Mouse (Mus musculus): Measurements from ENCODE around the gene Wsb1. TPM values are rescaled to one million over a fixed set of nuclear protein-coding genes. Genes with fewer than 3 reads are reported as not detected.
A peak's percentile ranks its signal among the peaks of the same experiment; 100 is the strongest.

Gene Wsb1
- total and polyA plus RNA-seq, 3 experiments, result 84.1 to 129 (median 104) TPM

DNA sequence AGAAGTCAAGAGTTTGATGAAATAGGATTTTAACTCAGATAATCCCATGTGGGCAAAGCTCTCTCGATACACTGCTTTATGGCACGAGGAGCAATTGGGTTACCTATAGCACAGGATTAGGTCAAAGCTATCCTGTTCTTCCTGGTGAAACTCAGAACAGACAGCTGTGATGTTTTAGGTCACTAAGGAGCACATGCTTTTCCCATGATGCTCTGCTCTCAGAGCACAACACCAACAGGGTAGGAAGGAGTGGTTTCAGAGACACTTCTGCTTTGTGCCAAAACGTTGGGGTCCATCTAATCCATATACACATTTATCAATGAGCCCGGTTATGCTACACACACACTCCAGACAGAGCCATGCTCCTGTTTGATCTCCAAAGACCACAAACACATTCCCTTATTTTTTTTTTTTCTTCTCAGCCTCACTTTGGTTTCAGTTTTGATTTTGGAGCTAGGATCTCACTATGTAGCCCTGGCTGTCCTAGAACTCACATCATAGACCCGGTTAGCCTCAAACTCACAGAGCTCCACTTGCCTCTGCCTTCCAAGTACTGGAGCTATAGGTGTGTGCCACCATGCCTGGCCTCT is 44.5 kb downstream of the Wsb1 start:
- in situ Hi-C loops (cut with MboI; ENCODE audit: low pct_ligation_motif_present, low pct_unique_long_range_greater_than_20kb, low sequenced_read_pairs) (loop anchor here (5.0 to 25.0 kb wide), 4 partner anchors 178 to 648 kb away; partner anchors contain the start of gene Tmem97), dilution Hi-C loops (cut with MboI; ENCODE audit: extremely low pct_ligation_motif_present, extremely low pct_unique_long_range_greater_than_20kb, low sequenced_read_pairs) (no loop called here)
- H3K27me3 ChIP-seq (replicated peaks), result peaks cover 5% of the 10 kb centered on the region
- H3K4me1 ChIP-seq (ENCODE audit: control insufficient read depth in 1 of 2, insufficient read depth in 2 of 2), result peaks cover 25 to 57% of the 10 kb centered on the region in 2 experiments
- H3K27ac ChIP-seq (ENCODE audit: insufficient read depth, low read depth), result no peak overlapping the region
- no peaks in the 10 kb centered on the region for H3K79me2 ChIP-seq (replicated peaks; ENCODE audit: control insufficient read depth, extremely low read depth, insufficient read depth, poor library complexity, severe bottlenecking)
- H3K4me2 ChIP-seq (ENCODE audit: insufficient read depth, low read depth, poor library complexity, severe bottlenecking), result no peak overlapping the region
- no peak for DNase-seq (ENCODE audit: extremely low read depth)
- peaks cover 7% of the 10 kb centered on the region for H3K9me3 ChIP-seq (replicated peaks; ENCODE audit: low read length)
- no peaks in the 10 kb centered on the region for H3K36me3 ChIP-seq (replicated peaks in 1 of 2; ENCODE audit: control insufficient read depth in 1 of 2, insufficient read depth in 1 of 2, low read length in 1 of 2)
- no peak overlapping the region for H3K4me3 ChIP-seq (replicated peaks in 1 of 3; ENCODE audit: low read depth in 2 of 3, low read length in 2 of 3, poor library complexity in 1 of 3)
- no peak for TF ChIP-seq ZKSCAN1 (IDR thresholded peaks at IDR 0.05; ENCODE audit: borderline replicate concordance, low read depth, low read length)
- peak; percentile 17; the same call in 1 of the 2 replicates for TF ChIP-seq BHLHE40 (IDR thresholded peaks at IDR 0.05; ENCODE audit: low read depth, low read length)
- TF ChIP-seq USF1 (IDR thresholded peaks at IDR 0.05; ENCODE audit: low read depth, low read length), result no peak
- TF ChIP-seq ELF1 (IDR thresholded peaks at IDR 0.05; ENCODE audit: low read depth, low read length), result no peak
- no peak for TF ChIP-seq JUND (conservative IDR thresholded peaks at IDR 0.05; ENCODE audit: low read depth, low read length)
- TF ChIP-seq E2F4 (IDR thresholded peaks at IDR 0.05; ENCODE audit: insufficient replicate concordance, low read depth, low read length), result 0 out of 2 replicates have a peak, but pooled peaks have one; percentile 13
- no peak for TF ChIP-seq CHD2 (IDR thresholded peaks at IDR 0.05; ENCODE audit: low read length)
- TF ChIP-seq ETS1 (conservative IDR thresholded peaks at IDR 0.05; ENCODE audit: low read depth, low read length), result peak; percentile 26; the same call in 1 of the 2 replicates
- TF ChIP-seq IRF4 (IDR thresholded peaks at IDR 0.05; ENCODE audit: low read depth, low read length), result no peak
- no peak for TF ChIP-seq ZC3H11A (IDR thresholded peaks at IDR 0.05; ENCODE audit: low read depth, low read length)
- TF ChIP-seq GABPA (IDR thresholded peaks at IDR 0.05; ENCODE audit: insufficient replicate concordance, low read depth, low read length), result no peak
- TF ChIP-seq MEF2A (IDR thresholded peaks at IDR 0.05; ENCODE audit: borderline replicate concordance, low read depth, low read length), result no peak
- peak; percentile 78 for TF ChIP-seq ZNF384 (IDR thresholded peaks at IDR 0.05; ENCODE audit: low read depth, low read length)
- no peak for TF ChIP-seq RAD21 (IDR thresholded peaks at IDR 0.05; ENCODE audit: low read depth, low read length)
- no peak for TF ChIP-seq NRF1 (IDR thresholded peaks at IDR 0.05; ENCODE audit: low read depth, low read length)
- no peak for TF ChIP-seq USF2 (conservative IDR thresholded peaks at IDR 0.05; ENCODE audit: low read depth, low read length)
- no peak for TF ChIP-seq MAFK (IDR thresholded peaks at IDR 0.05; ENCODE audit: insufficient replicate concordance, low read length)
- TF ChIP-seq NELFE (IDR thresholded peaks at IDR 0.05; ENCODE audit: low read depth, low read length), result peak; percentile 39; the same call in 1 of the 2 replicates
- TF ChIP-seq RCOR1 (conservative IDR thresholded peaks at IDR 0.05; ENCODE audit: low read depth, low read length), result no peak
- TF ChIP-seq UBTF (IDR thresholded peaks at IDR 0.05; ENCODE audit: low read depth, low read length), result no peak
- peak; percentile 27; the same call in 1 of the 2 replicates for TF ChIP-seq POLR2A (IDR thresholded peaks at IDR 0.05; ENCODE audit: low read depth, low read length)
- TF ChIP-seq POLR2AphosphoS2 (IDR thresholded peaks at IDR 0.05; ENCODE audit: low read depth, low read length), result no peak
- no peak for TF ChIP-seq MXI1 (IDR thresholded peaks at IDR 0.05; ENCODE audit: low read depth, low read length)
- TF ChIP-seq ZMIZ1 (IDR thresholded peaks at IDR 0.05; ENCODE audit: low read depth, low read length), result no peak
- TF ChIP-seq KAT2A (IDR thresholded peaks at IDR 0.05; ENCODE audit: insufficient replicate concordance, low read length), result no peak
- TF ChIP-seq MAZ (IDR thresholded peaks at IDR 0.05; ENCODE audit: low read depth, low read length), result 0 out of 2 replicates have a peak, but pooled peaks have one; percentile 37
- TF ChIP-seq TCF12 (IDR thresholded peaks at IDR 0.05; ENCODE audit: low read depth, low read length), result no peak
- no peak for TF ChIP-seq CTCF (conservative IDR thresholded peaks at IDR 0.05 in 1 of 2, IDR thresholded peaks at IDR 0.05 in 1 of 2; ENCODE audit: low read depth in 2 of 2, low read length in 2 of 2)
- TF ChIP-seq HCFC1 (IDR thresholded peaks at IDR 0.05; ENCODE audit: low read depth, low read length), result 0 out of 2 replicates have a peak, but pooled peaks have one; percentile 11
- TF ChIP-seq MYC (IDR thresholded peaks at IDR 0.05; ENCODE audit: low read depth, low read length), result peak; percentile 67
- no peak for TF ChIP-seq EP300 (IDR thresholded peaks at IDR 0.05; ENCODE audit: low read length)
- TF ChIP-seq JUN (IDR thresholded peaks at IDR 0.05; ENCODE audit: insufficient read depth, low read depth, low read length), result no peak
- TF ChIP-seq SIN3A (IDR thresholded peaks at IDR 0.05; ENCODE audit: low read length), result 0 out of 2 replicates have a peak, but pooled peaks have one; percentile 45
- no peak for TF ChIP-seq SMC3 (IDR thresholded peaks at IDR 0.05; ENCODE audit: low read depth, low read length)
- TF ChIP-seq MAX (IDR thresholded peaks at IDR 0.05; ENCODE audit: low read length), result peak; percentile 89
- no peak for TF ChIP-seq PAX5 (IDR thresholded peaks at IDR 0.05; ENCODE audit: low read length)
- no peak for TF ChIP-seq CHD1 (IDR thresholded peaks at IDR 0.05; ENCODE audit: low read depth, low read length)
- TF ChIP-seq TBP (conservative IDR thresholded peaks at IDR 0.05; ENCODE audit: low read depth, low read length), result no peak
- no peak overlapping the region for H3K9ac ChIP-seq (ENCODE audit: insufficient read depth, low read depth)
